Mouse (Mus musculus) embryo, embryonic 10.5 days (tissue): ENCODE data around the gene Gm21861.
"Not testable (repeated sequence)": the region's sequence is repeated elsewhere in the genome, so short reads cannot be mapped to it uniquely, and the experiment has no call there.

Experiments used
- DNase-seq: peaks from one replicate; pipeline ENCODE4 v3.0.0-alpha.2; 2015; ENCODE audit warnings: low spot score

Gene Gm21861

DNA sequence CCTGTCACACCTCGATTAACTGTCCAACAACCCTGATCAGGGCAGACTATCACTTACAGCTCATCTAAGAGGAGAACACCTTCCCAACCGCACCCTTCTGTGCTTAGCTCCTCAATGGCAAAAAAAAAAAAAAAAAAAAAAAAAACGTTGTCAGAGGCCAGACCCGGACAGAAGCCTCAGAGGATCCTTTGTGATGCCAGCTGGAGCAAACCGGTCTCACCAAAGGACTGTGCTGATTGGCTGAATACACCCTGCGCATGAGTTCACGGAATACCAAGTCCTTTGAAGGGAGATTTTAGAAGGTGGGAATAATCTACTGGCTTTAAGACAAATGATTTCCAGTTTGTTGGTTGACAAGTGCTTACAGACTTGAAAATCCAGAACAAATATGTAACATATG is at the start of gene Gm21861:
Gene Gm21861 (minus strand): TSS at position 101 of the 400 bp plus-strand sequence.
- DNase-seq: not testable (repeated sequence)
